Mouse (Mus musculus): ENCODE measurements around the gene Zfp1.
A peak's percentile ranks its signal among the peaks of the same experiment; 100 is the strongest.

Zfp1 gene

DNA sequence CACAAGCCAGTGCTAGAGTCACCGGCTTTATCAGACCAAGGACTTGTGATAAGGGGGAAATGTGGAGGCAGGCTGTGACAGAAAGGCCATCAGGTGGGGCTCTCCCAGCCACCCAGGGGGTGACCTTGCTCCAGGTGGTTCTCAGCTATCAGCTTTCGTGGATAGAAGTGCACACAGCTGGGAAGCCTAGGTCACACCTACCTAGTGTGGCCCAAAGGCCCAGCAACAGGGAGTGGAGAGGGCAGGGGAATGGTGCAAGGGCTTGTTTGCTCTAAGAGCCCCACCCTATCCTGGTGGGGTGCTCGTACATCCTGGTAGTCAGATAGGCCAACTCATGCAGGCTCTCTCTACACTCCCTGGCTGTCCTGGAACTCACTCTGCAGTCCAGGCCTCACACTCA lies 62.0 kb downstream of the Zfp1 start:
- H3K9me3 ChIP-seq (ENCODE audit: low read length) = no peaks in the 10 kb centered on the region
- 0 out of 2 replicates have a peak overlapping the region, but pooled peaks have one; percentile 0 for H3K4me3 ChIP-seq (replicated peaks; ENCODE audit: low read length)
- H3K27me3 ChIP-seq (ENCODE audit: insufficient read depth, low read length) = peaks cover 6% of the 10 kb centered on the region; the same call in 1 of the 2 replicates
- TF ChIP-seq CTCF (conservative IDR thresholded peaks at IDR 0.05; ENCODE audit: low read length) (no peak), POU5F1 (IDR thresholded peaks at IDR 0.05; ENCODE audit: borderline replicate concordance, low read length) (no peak), NANOG (IDR thresholded peaks at IDR 0.05; ENCODE audit: borderline replicate concordance, low read length) (no peak)
- H3K4me1 ChIP-seq (replicated peaks; ENCODE audit: low read depth, low read length) = peaks cover 48% of the 10 kb centered on the region
- peaks cover 21% of the 10 kb centered on the region for H3K36me3 ChIP-seq (ENCODE audit: insufficient read depth, low read length)

- Histone ChIP-seq H3K27me3 (ENCODE audit: insufficient read depth, low read length) (peaks cover 6% of the 10 kb centered on the region; the same call in 1 of the 2 replicates), H3K4me1 (replicated peaks; ENCODE audit: low read depth, low read length) (peaks cover 44% of the 10 kb centered on the region), H3K9me3 (ENCODE audit: low read length) (no peaks in the 10 kb centered on the region), H3K4me3 (replicated peaks; ENCODE audit: low read length) (0 out of 2 replicates have a peak overlapping the region, but pooled peaks have one; percentile 0), H3K36me3 (ENCODE audit: insufficient read depth, low read length) (peaks cover 26% of the 10 kb centered on the region)
- TF ChIP-seq POU5F1 (IDR thresholded peaks at IDR 0.05; ENCODE audit: borderline replicate concordance, low read length) = no peak
- no peak for TF ChIP-seq CTCF (conservative IDR thresholded peaks at IDR 0.05; ENCODE audit: low read length)
- TF ChIP-seq NANOG (IDR thresholded peaks at IDR 0.05; ENCODE audit: borderline replicate concordance, low read length) = no peak
Measured at GRCm38 (mm10) chr8:111705699-111706098, 62.5 kb downstream of the Zfp1 start.

- peaks cover 2% of the 10 kb centered on the region; the same call in 1 of the 2 replicates for H3K27me3 ChIP-seq (ENCODE audit: insufficient read depth, low read length)
- H3K4me1 ChIP-seq (replicated peaks; ENCODE audit: low read depth, low read length) = peaks cover 58% of the 10 kb centered on the region
- H3K4me3 ChIP-seq (replicated peaks; ENCODE audit: low read length) = no peak overlapping the region
- H3K9me3 ChIP-seq (ENCODE audit: low read length) = no peaks in the 10 kb centered on the region
- peaks cover 52% of the 10 kb centered on the region for H3K36me3 ChIP-seq (ENCODE audit: insufficient read depth, low read length)
- no peak for TF ChIP-seq CTCF (conservative IDR thresholded peaks at IDR 0.05; ENCODE audit: low read length)
Measured at GRCm38 (mm10) chr8:111708265-111708664, 65.1 kb downstream of the Zfp1 start.

DNA sequence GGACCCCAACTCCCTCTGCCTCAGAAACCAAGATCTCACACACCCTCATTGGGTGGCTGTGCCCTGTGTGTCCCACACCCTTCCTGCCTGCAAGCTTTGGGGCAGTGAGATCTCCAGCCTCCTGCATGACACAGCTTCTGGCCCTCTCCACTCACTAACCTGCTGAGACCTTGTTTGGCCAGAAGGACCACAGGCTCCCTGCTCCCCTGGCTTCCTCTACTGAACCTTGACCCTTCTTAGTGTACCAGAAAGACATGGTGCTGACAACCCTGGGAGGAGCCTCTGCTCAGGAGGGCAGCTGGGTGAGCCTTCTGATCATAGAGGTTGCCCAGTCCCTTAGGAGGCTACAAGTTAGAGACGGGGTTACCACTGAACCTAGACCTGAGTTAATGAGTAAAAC lies 66.0 kb downstream of the Zfp1 start:
- no peaks in the 10 kb centered on the region for H3K27me3 ChIP-seq (ENCODE audit: insufficient read depth, low read length)
- peaks cover 64% of the 10 kb centered on the region for H3K4me1 ChIP-seq (replicated peaks; ENCODE audit: low read depth, low read length)
- TF ChIP-seq NANOG (IDR thresholded peaks at IDR 0.05; ENCODE audit: borderline replicate concordance, low read length) (no peak), POU5F1 (IDR thresholded peaks at IDR 0.05; ENCODE audit: borderline replicate concordance, low read length) (no peak), CTCF (conservative IDR thresholded peaks at IDR 0.05; ENCODE audit: low read length) (no peak)
- peaks cover 61% of the 10 kb centered on the region for H3K36me3 ChIP-seq (ENCODE audit: insufficient read depth, low read length)
- no peaks in the 10 kb centered on the region for H3K9me3 ChIP-seq (ENCODE audit: low read length)
- no peak overlapping the region for H3K4me3 ChIP-seq (replicated peaks; ENCODE audit: low read length)

- no peaks in the 10 kb centered on the region for H3K27me3 ChIP-seq (ENCODE audit: insufficient read depth, low read length)
- peaks cover 79% of the 10 kb centered on the region for H3K36me3 ChIP-seq (ENCODE audit: insufficient read depth, low read length)
- no peak overlapping the region for H3K4me3 ChIP-seq (replicated peaks; ENCODE audit: low read length)
- H3K4me1 ChIP-seq (replicated peaks; ENCODE audit: low read depth, low read length) = peaks cover 65% of the 10 kb centered on the region
- no peaks in the 10 kb centered on the region for H3K9me3 ChIP-seq (ENCODE audit: low read length)
- no peak for TF ChIP-seq POU5F1 (IDR thresholded peaks at IDR 0.05; ENCODE audit: borderline replicate concordance, low read length)
- TF ChIP-seq NANOG (IDR thresholded peaks at IDR 0.05; ENCODE audit: borderline replicate concordance, low read length) = no peak
- TF ChIP-seq CTCF (conservative IDR thresholded peaks at IDR 0.05; ENCODE audit: low read length) = no peak
Measured at GRCm38 (mm10) chr8:111710777-111711485, 67.7 kb downstream of the Zfp1 start.

DNA sequence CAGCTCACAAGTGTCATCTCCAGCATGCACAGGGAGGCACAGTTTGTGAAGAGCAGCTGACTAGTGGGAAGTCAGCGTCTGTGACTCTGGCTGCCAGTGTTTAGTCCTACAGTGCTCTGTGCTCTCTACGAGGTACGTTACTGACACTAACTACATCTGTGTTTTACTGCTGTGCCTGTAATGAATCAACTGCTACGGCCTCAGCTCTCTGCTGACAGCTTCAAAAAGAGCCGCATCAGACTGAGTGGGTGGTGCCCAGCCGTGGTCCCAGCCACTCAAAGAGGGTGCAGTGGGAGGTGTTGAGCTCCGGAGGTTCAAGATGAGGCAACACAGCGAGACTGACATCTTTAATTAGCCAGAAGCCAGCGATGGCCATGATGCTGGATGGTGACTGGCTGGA lies 68.9 kb downstream of the Zfp1 start:
- H3K4me3 ChIP-seq (replicated peaks; ENCODE audit: low read length) = no peak overlapping the region
- H3K36me3 ChIP-seq (ENCODE audit: insufficient read depth, low read length) = peaks cover 91% of the 10 kb centered on the region
- H3K27me3 ChIP-seq (ENCODE audit: insufficient read depth, low read length) = no peaks in the 10 kb centered on the region
- H3K9me3 ChIP-seq (ENCODE audit: low read length) = no peaks in the 10 kb centered on the region
- H3K4me1 ChIP-seq (replicated peaks; ENCODE audit: low read depth, low read length) = peaks cover 75% of the 10 kb centered on the region
- TF ChIP-seq CTCF (conservative IDR thresholded peaks at IDR 0.05; ENCODE audit: low read length) (no peak), POU5F1 (IDR thresholded peaks at IDR 0.05; ENCODE audit: borderline replicate concordance, low read length) (no peak), NANOG (IDR thresholded peaks at IDR 0.05; ENCODE audit: borderline replicate concordance, low read length) (no peak)

DNA sequence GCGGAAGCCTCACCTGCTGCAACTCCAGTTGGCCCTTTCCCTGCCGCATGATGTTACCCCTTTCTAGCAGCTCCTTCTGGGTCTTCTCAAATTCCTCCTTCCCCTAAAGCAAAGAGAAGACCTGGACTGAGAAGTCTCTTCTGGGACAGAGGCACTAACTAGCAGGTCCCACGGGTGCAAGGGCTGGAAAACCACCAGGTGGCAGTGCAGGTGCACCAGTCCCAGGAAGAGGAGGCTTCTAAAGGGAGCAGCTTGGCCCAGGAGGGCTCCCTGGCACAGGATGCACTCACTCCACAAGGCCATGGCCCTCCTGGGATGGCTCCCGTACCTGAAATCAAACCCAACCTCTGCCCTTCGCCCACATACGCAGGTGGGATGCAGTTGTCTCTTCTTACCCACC lies 69.4 kb downstream of the Zfp1 start:
- Histone ChIP-seq H3K9me3 (ENCODE audit: low read length) (no peaks in the 10 kb centered on the region), H3K4me3 (replicated peaks; ENCODE audit: low read length) (0 out of 2 replicates have a peak overlapping the region, but pooled peaks have one; percentile 57), H3K36me3 (ENCODE audit: insufficient read depth, low read length) (peaks cover 95% of the 10 kb centered on the region), H3K4me1 (replicated peaks; ENCODE audit: low read depth, low read length) (peaks cover 79% of the 10 kb centered on the region), H3K27me3 (ENCODE audit: insufficient read depth, low read length) (no peaks in the 10 kb centered on the region)
- no peak for TF ChIP-seq POU5F1 (IDR thresholded peaks at IDR 0.05; ENCODE audit: borderline replicate concordance, low read length)
- TF ChIP-seq CTCF (conservative IDR thresholded peaks at IDR 0.05; ENCODE audit: low read length) = peak; percentile 58

DNA sequence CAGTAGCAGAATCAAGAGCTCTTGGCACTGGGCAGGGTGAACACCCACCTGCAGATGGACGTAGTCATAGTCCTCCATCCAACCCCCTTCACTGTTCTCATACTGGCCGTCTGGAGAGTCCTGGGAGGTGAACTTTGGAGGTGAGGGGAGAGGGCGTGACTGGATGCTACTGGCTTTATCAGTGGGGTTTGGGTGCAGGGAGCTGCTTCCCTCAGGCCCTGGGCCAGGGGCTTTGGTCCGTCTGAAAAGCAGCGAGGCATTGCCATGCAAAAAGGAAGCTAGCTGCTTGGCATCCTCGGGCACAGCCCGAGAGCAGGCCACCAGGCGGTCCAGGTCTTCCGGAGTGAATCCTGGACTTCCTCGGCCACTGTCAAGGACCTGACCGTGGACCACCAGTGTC lies 70.1 kb downstream of the Zfp1 start:
- no peaks in the 10 kb centered on the region for H3K9me3 ChIP-seq (ENCODE audit: low read length)
- peak overlapping the region; percentile 57 for H3K4me3 ChIP-seq (replicated peaks; ENCODE audit: low read length)
- no peak for TF ChIP-seq CTCF (conservative IDR thresholded peaks at IDR 0.05; ENCODE audit: low read length)
- TF ChIP-seq NANOG (IDR thresholded peaks at IDR 0.05; ENCODE audit: borderline replicate concordance, low read length) = no peak
- no peak for TF ChIP-seq POU5F1 (IDR thresholded peaks at IDR 0.05; ENCODE audit: borderline replicate concordance, low read length)
- peaks cover 84% of the 10 kb centered on the region for H3K4me1 ChIP-seq (replicated peaks; ENCODE audit: low read depth, low read length)
- H3K27me3 ChIP-seq (ENCODE audit: insufficient read depth, low read length) = no peaks in the 10 kb centered on the region
- peaks cover 100% of the 10 kb centered on the region for H3K36me3 ChIP-seq (ENCODE audit: insufficient read depth, low read length)

DNA sequence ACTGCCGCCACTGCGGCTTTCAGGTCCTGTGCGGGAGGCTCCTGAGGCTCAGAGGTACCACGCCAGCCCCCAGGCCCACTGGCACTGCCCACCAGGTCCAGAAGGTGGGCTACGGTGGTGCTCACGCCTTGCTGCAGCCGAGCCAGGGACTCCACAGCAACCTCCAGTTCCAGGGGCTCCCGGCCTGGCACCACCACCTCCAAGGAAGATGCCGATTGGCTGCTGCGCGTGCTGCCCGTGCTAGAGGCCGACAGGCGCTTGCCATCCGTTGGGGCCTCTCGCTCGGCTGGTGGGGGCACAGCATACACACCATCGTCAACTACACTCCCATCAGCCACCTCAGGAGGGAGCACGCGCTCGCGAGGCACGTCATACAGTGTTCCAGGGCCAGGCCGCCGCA lies 70.6 kb downstream of the Zfp1 start:
- no peak for TF ChIP-seq POU5F1 (IDR thresholded peaks at IDR 0.05; ENCODE audit: borderline replicate concordance, low read length)
- Histone ChIP-seq H3K36me3 (ENCODE audit: insufficient read depth, low read length) (peaks cover 99% of the 10 kb centered on the region), H3K9me3 (ENCODE audit: low read length) (no peaks in the 10 kb centered on the region), H3K27me3 (ENCODE audit: insufficient read depth, low read length) (no peaks in the 10 kb centered on the region), H3K4me1 (replicated peaks; ENCODE audit: low read depth, low read length) (peaks cover 83% of the 10 kb centered on the region), H3K4me3 (replicated peaks; ENCODE audit: low read length) (peak overlapping the region; percentile 57)

All from E14TG2a.4 (cell line).